Mouse (Mus musculus) MEL (cell line): ENCODE measurements around the gene Zfp141. TPM values are rescaled to one million over a fixed set of nuclear protein-coding genes. Genes with fewer than 3 reads are reported as not detected.

Experiments used
- DNase-seq: peaks from one replicate; pipeline ENCODE4 v3.0.0; 2011; ENCODE audit warnings: low read depth, low spot score
- H3K27ac ChIP-seq: 2 replicates; pipeline ENCODE4 v1.5.1; 2012; ENCODE audit warnings: low read depth, mild to moderate bottlenecking, control low read depth, low read length, moderate library complexity; ENCODE audit not compliant: control insufficient read depth
- H3K27me3 ChIP-seq, 2 experiments: fragments of 150-350 bp in 1 of 2; sonication (generic) in 1 of 2; 2 replicates each; pipeline ENCODE4 v1.6.1; 2012; ENCODE audit warnings: low read length in 2 of 2, mild to moderate bottlenecking in 2 of 2, improper control_type of control experiment in 1 of 2, moderate library complexity in 1 of 2; ENCODE audit not compliant: insufficient read depth in 2 of 2, control insufficient read depth in 1 of 2
- H3K36me3 ChIP-seq, 2 experiments: 2 replicates each; pipeline ENCODE4 v1.6.1; 2012 to 2014; ENCODE audit warnings: low read length in 2 of 2, improper control_type of control experiment in 1 of 2, inconsistent platforms in 1 of 2, mild to moderate bottlenecking in 1 of 2; ENCODE audit not compliant: insufficient read depth in 2 of 2, control insufficient read depth in 1 of 2
- H3K4me1 ChIP-seq, 2 experiments: fragments of 150-350 bp in 1 of 2; sonication (generic) in 1 of 2; 2 replicates each; pipeline ENCODE4 v1.6.1; 2012; ENCODE audit warnings: low read length in 2 of 2, improper control_type of control experiment in 1 of 2, mild to moderate bottlenecking in 1 of 2; ENCODE audit not compliant: insufficient read depth in 2 of 2, control insufficient read depth in 1 of 2
- H3K4me3 ChIP-seq, 2 experiments: fragments of 150-350 bp in 1 of 2; sonication (generic) in 1 of 2; 2 replicates each; pipeline ENCODE4 v1.5.1; 2012; ENCODE audit warnings: low read depth in 2 of 2, low read length in 2 of 2, mild to moderate bottlenecking in 2 of 2, moderate library complexity in 2 of 2, control low read depth in 1 of 2, improper control_type of control experiment in 1 of 2; ENCODE audit not compliant: control insufficient read depth in 1 of 2, insufficient read depth in 1 of 2
- H3K79me2 ChIP-seq: 2 replicates; pipeline ENCODE4 v1.6.1; 2012; ENCODE audit warnings: mild to moderate bottlenecking, low read length, moderate library complexity; ENCODE audit not compliant: control insufficient read depth, poor library complexity, insufficient read depth
- H3K9ac ChIP-seq: 2 replicates; pipeline ENCODE4 v1.6.1; 2012; ENCODE audit warnings: low read depth, mild to moderate bottlenecking, control low read depth, low read length, moderate library complexity; ENCODE audit not compliant: control insufficient read depth, poor library complexity, severe bottlenecking
- H3K9me3 ChIP-seq: fragments of 150-350 bp; sonication (generic); replicated peaks from 2 replicates; pipeline ENCODE4 v1.6.1; 2012; ENCODE audit warnings: mild to moderate bottlenecking, low read length, improper control_type of control experiment, moderate library complexity; ENCODE audit not compliant: insufficient read depth
- BHLHE40 ChIP-seq: IDR thresholded peaks from 2 replicates; pipeline ENCODE4 v1.6.1; 2012; ENCODE audit warnings: low read depth, mild to moderate bottlenecking, inconsistent platforms, low read length, improper control_type of control experiment, borderline replicate concordance
- CHD1 ChIP-seq: IDR thresholded peaks from 2 replicates; pipeline ENCODE4 v1.6.1; 2012; ENCODE audit warnings: low read depth, mild to moderate bottlenecking, inconsistent platforms, low read length, improper control_type of control experiment
- CTCF ChIP-seq, 3 experiments: IDR thresholded peaks in 2 of 3; conservative IDR thresholded peaks in 1 of 3; 2 replicates each; pipeline ENCODE4 v1.5.1; 2011 to 2012; ENCODE audit warnings: low read length in 3 of 3, low read depth in 2 of 3, mild to moderate bottlenecking in 2 of 3, improper control_type of control experiment in 1 of 3, inconsistent platforms in 1 of 3, mixed read lengths in 1 of 3, moderate library complexity in 1 of 3; ENCODE audit not compliant: control insufficient read depth in 1 of 3, insufficient read depth in 1 of 3, poor library complexity in 1 of 3, severe bottlenecking in 1 of 3
- E2F4 ChIP-seq: IDR thresholded peaks from 2 replicates; pipeline ENCODE4 v1.6.1; 2011; ENCODE audit warnings: low read depth, low read length, improper control_type of control experiment, borderline replicate concordance
- ETS1 ChIP-seq: IDR thresholded peaks from 2 replicates; pipeline ENCODE4 v1.6.1; 2012; ENCODE audit warnings: low read depth, mild to moderate bottlenecking, inconsistent platforms, low read length, improper control_type of control experiment, moderate library complexity
- KAT2A ChIP-seq: conservative IDR thresholded peaks from 2 replicates; pipeline ENCODE4 v1.6.1; 2012; ENCODE audit warnings: low read depth, low read length, improper control_type of control experiment, inconsistent platforms
- MAZ ChIP-seq: IDR thresholded peaks from 2 replicates; pipeline ENCODE4 v1.6.1; 2012; ENCODE audit warnings: low read depth, mild to moderate bottlenecking, inconsistent platforms, low read length, improper control_type of control experiment
- MEF2A ChIP-seq: IDR thresholded peaks from 2 replicates; pipeline ENCODE4 v1.6.1; 2014; ENCODE audit warnings: low read depth, mild to moderate bottlenecking, inconsistent platforms, low read length, improper control_type of control experiment; ENCODE audit not compliant: poor library complexity, insufficient replicate concordance, severe bottlenecking; ENCODE audit errors: extremely low read depth
- MYB ChIP-seq: IDR thresholded peaks from 2 replicates; pipeline ENCODE4 v1.6.1; 2011; ENCODE audit warnings: mild to moderate bottlenecking, low read depth, low read length, improper control_type of control experiment
- NRF1 ChIP-seq: IDR thresholded peaks from 2 replicates; pipeline ENCODE4 v1.6.1; 2014; ENCODE audit warnings: low read depth, mild to moderate bottlenecking, inconsistent platforms, low read length, improper control_type of control experiment, moderate library complexity; ENCODE audit not compliant: poor library complexity, insufficient read depth, severe bottlenecking
- RCOR1 ChIP-seq: IDR thresholded peaks from 2 replicates; pipeline ENCODE4 v1.6.1; 2012; ENCODE audit warnings: low read depth, mild to moderate bottlenecking, inconsistent platforms, low read length, improper control_type of control experiment
- TBP ChIP-seq: IDR thresholded peaks from 2 replicates; pipeline ENCODE4 v1.8.0; 2011; ENCODE audit warnings: low read depth, low read length, improper control_type of control experiment
- UBTF ChIP-seq: IDR thresholded peaks from 2 replicates; pipeline ENCODE4 v1.6.1; 2012; ENCODE audit warnings: low read depth, mild to moderate bottlenecking, inconsistent platforms, low read length, improper control_type of control experiment, moderate library complexity, borderline replicate concordance; ENCODE audit not compliant: insufficient read depth
- ZMIZ1 ChIP-seq: IDR thresholded peaks from 2 replicates; pipeline ENCODE4 v1.6.1; 2012; ENCODE audit warnings: low read depth, mild to moderate bottlenecking, inconsistent platforms, low read length, improper control_type of control experiment, moderate library complexity
- polyA plus RNA-seq, 2 experiments: library from polyadenylated mRNA; stranded (reverse) in 1 of 2; unstranded in 1 of 2; fragments of >175 nt in 1 of 2; fragments of >200 nt in 1 of 2; gene quantifications; 2 replicates each; pipeline versions ENCODE4 v1.2.1 to v1.2.4; 2012; ENCODE audit warnings: low replicate concordance in 2 of 2, low read depth in 1 of 2; ENCODE audit not compliant: insufficient read length in 2 of 2, insufficient read depth in 1 of 2, missing spikeins in 1 of 2
- total RNA-seq: library from RNA; depleted of rRNA; stranded (reverse); fragments of 300-350 nt; gene quantifications from 2 replicates; pipeline ENCODE4 v1.2.3, GENCODE M21; 2012

Zfp141 gene
- total and polyA plus RNA-seq, 3 experiments: 9.7 to 13.2 TPM; not detected in 1

GRCm38 (mm10) chr7:42490859-42491258, 14.7 kb downstream of the Zfp141 start:
- Histone ChIP-seq H3K4me1 (no peaks in the 10 kb centered on the region), H3K4me3 (no peak overlapping the region), H3K36me3 (no peaks in the 10 kb centered on the region; a peak in 1 of 4 replicates)

DNA sequence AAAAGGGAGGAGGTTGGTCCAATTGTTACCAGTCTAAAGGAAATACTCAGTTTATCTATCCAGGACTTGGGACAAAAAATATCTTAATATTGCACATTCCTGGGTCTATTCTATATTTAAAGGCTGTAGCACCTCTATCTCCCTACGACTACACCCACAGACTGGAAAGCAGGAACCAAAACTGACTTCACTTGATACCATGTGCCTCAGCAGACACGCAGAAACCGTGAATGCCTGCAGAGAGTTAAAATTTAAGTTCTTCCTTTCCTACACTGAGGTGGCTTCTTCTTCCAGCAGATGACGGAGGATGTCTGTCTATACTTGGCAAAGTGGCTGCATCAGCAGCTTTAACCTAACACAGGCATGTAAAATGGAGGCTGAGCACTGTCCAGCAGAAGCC, 15.2 kb downstream of the Zfp141 start:
- no peak overlapping the region for H3K27ac ChIP-seq
- H3K36me3 ChIP-seq: no peaks in the 10 kb centered on the region; a peak in 1 of 4 replicates
- H3K27me3 ChIP-seq: no peaks in the 10 kb centered on the region
- H3K4me1 ChIP-seq: no peaks in the 10 kb centered on the region
- no peak for TF ChIP-seq CTCF (IDR thresholded peaks at IDR 0.05 in 2 of 3, conservative IDR thresholded peaks at IDR 0.05 in 1 of 3; ENCODE audit: control insufficient read depth in 1 of 3, insufficient read depth in 1 of 3, low read depth in 2 of 3, low read length in 3 of 3, poor library complexity in 1 of 3, severe bottlenecking in 1 of 3)
- peaks cover 1% of the 10 kb centered on the region; the same call in 1 of the 2 replicates for H3K79me2 ChIP-seq
- no peak overlapping the region for H3K9ac ChIP-seq
- DNase-seq: no peak
- no peaks in the 10 kb centered on the region for H3K9me3 ChIP-seq
- H3K4me3 ChIP-seq: no peak overlapping the region

More at GRCm38 (mm10) chr7:42490859-42491258, 14.7 kb downstream of the Zfp141 start:
- H3K9ac ChIP-seq: no peak overlapping the region
- no peaks in the 10 kb centered on the region for H3K27me3 ChIP-seq
- H3K79me2 ChIP-seq: peaks cover 1% of the 10 kb centered on the region; the same call in 1 of the 2 replicates
- no peaks in the 10 kb centered on the region for H3K9me3 ChIP-seq
- TF ChIP-seq BHLHE40: no peak
- no peak for TF ChIP-seq MYB
- TF ChIP-seq TBP: no peak
- TF ChIP-seq RCOR1: no peak
- TF ChIP-seq MAZ: no peak
- TF ChIP-seq UBTF: no peak
- no peak for TF ChIP-seq KAT2A
- TF ChIP-seq CHD1: no peak
- no peak for TF ChIP-seq NRF1
- TF ChIP-seq E2F4: no peak
- no peak for TF ChIP-seq ETS1
- no peak for TF ChIP-seq MEF2A
- TF ChIP-seq, all 39 proteins: peak for 0
- H3K27ac ChIP-seq: no peak overlapping the region
- DNase-seq: no peak

GRCm38 (mm10) chr7:42454640-42455039, 50.9 kb downstream of the Zfp141 start:
- Histone ChIP-seq H3K36me3 (no peaks in the 10 kb centered on the region), H3K27me3 (no peaks in the 10 kb centered on the region), H3K79me2 (no peaks in the 10 kb centered on the region), H3K4me1 (no peaks in the 10 kb centered on the region), H3K9me3 (no peaks in the 10 kb centered on the region), H3K4me3 (no peak overlapping the region), H3K9ac (no peak overlapping the region), H3K27ac (no peak overlapping the region)
- TF ChIP-seq CTCF (IDR thresholded peaks at IDR 0.05 in 2 of 3, conservative IDR thresholded peaks at IDR 0.05 in 1 of 3; ENCODE audit: control insufficient read depth in 1 of 3, insufficient read depth in 1 of 3, low read depth in 2 of 3, low read length in 3 of 3, poor library complexity in 1 of 3, severe bottlenecking in 1 of 3) (peak in 1 of 3 experiments; percentile 2; a peak in 1 of 6 replicates), ZMIZ1 (no peak)
- no peak for DNase-seq
